Mouse (Mus musculus) myocyte (in vitro differentiated cells): ENCODE data around the gene Crygs. TPM values are rescaled to one million over a fixed set of nuclear protein-coding genes. Genes with fewer than 3 reads are reported as not detected.

Experiments
- H3K27me3 ChIP-seq: one replicate; pipeline ENCODE4 v1.6.1; 2011; ENCODE audit not compliant: control insufficient read depth, insufficient read depth, insufficient read length
- H3K36me3 ChIP-seq: one replicate; pipeline ENCODE4 v1.6.1; 2011; ENCODE audit not compliant: control insufficient read depth, insufficient read depth
- H3K4me2 ChIP-seq: one replicate; pipeline ENCODE4 v1.6.1; 2011; ENCODE audit warnings: low read depth, control low read depth
- H3K4me3 ChIP-seq: one replicate; pipeline ENCODE4 v1.5.1; 2011; ENCODE audit warnings: mild to moderate bottlenecking, control low read depth, moderate library complexity
- H3K79me2 ChIP-seq: one replicate; pipeline ENCODE4 v1.6.1; 2011; ENCODE audit not compliant: control insufficient read depth, insufficient read depth
- H3ac ChIP-seq: one replicate; pipeline ENCODE4 v1.6.1; 2011; ENCODE audit not compliant: control insufficient read depth, insufficient read length
- CEBPB ChIP-seq: IDR thresholded peaks from 2 replicates; pipeline ENCODE4 v1.6.1; 2011; ENCODE audit warnings: mild to moderate bottlenecking, moderate library complexity; ENCODE audit not compliant: poor library complexity, insufficient read depth, severe bottlenecking
- E2F4 ChIP-seq: IDR thresholded peaks from one replicate; pipeline ENCODE4 v1.6.1; 2011; ENCODE audit warnings: mild to moderate bottlenecking, control low read depth, moderate library complexity; ENCODE audit not compliant: insufficient read depth
- MAX ChIP-seq: IDR thresholded peaks from one replicate; pipeline ENCODE4 v1.6.1; 2011; ENCODE audit warnings: low read depth, mild to moderate bottlenecking, control low read depth
- MYOD1 ChIP-seq, 3 experiments: IDR thresholded peaks; one replicate each; pipeline ENCODE4 v1.6.1; 2011; ENCODE audit warnings: control low read depth in 2 of 3, low read depth in 2 of 3, mild to moderate bottlenecking in 2 of 3, moderate library complexity in 1 of 3; ENCODE audit not compliant: insufficient read length in 2 of 3, control insufficient read depth in 1 of 3
- MYOG ChIP-seq, 3 experiments: IDR thresholded peaks; one replicate each; pipeline ENCODE4 v1.6.1; 2011; ENCODE audit warnings: control low read depth in 2 of 3, low read depth in 2 of 3, mild to moderate bottlenecking in 2 of 3; ENCODE audit not compliant: insufficient read length in 2 of 3, control insufficient read depth in 1 of 3, insufficient read depth in 1 of 3
- POLR2A ChIP-seq: IDR thresholded peaks from one replicate; pipeline ENCODE4 v1.6.1; 2011; ENCODE audit warnings: low read depth, mild to moderate bottlenecking, control low read depth, moderate library complexity; ENCODE audit not compliant: insufficient read length
- POLR2AphosphoS2 ChIP-seq: IDR thresholded peaks from one replicate; pipeline ENCODE4 v1.6.1; 2011; ENCODE audit warnings: low read depth, control low read depth; ENCODE audit not compliant: insufficient read length
- REST ChIP-seq: IDR thresholded peaks from one replicate; pipeline ENCODE4 v1.6.1; 2011; ENCODE audit warnings: mild to moderate bottlenecking, control low read depth, moderate library complexity; ENCODE audit not compliant: insufficient read depth, insufficient read length
- SRF ChIP-seq: IDR thresholded peaks from one replicate; pipeline ENCODE4 v1.6.1; 2011; ENCODE audit warnings: low read depth; ENCODE audit not compliant: control insufficient read depth, insufficient read length
- TCF12 ChIP-seq: IDR thresholded peaks from one replicate; pipeline ENCODE4 v1.6.1; 2011; ENCODE audit warnings: mild to moderate bottlenecking, control low read depth; ENCODE audit not compliant: poor library complexity, insufficient read depth, severe bottlenecking
- TCF3 ChIP-seq: IDR thresholded peaks from one replicate; pipeline ENCODE4 v1.6.1; 2011; ENCODE audit warnings: low read depth, control low read depth; ENCODE audit not compliant: insufficient read length
- USF1 ChIP-seq: IDR thresholded peaks from one replicate; pipeline ENCODE4 v1.6.1; 2011; ENCODE audit warnings: low read depth, mild to moderate bottlenecking, control low read depth, moderate library complexity
- polyA plus RNA-seq: library from polyadenylated mRNA; unstranded; fragments of >200 nt; fragmentation: generic; extraction: Trizol; gene quantifications from one replicate; pipeline ENCODE4 v1.2.1, GENCODE M21; 2012; ENCODE audit warnings: missing spikeins

Gene Crygs
- polyA plus RNA-seq, 1 experiment: not detected

DNA sequence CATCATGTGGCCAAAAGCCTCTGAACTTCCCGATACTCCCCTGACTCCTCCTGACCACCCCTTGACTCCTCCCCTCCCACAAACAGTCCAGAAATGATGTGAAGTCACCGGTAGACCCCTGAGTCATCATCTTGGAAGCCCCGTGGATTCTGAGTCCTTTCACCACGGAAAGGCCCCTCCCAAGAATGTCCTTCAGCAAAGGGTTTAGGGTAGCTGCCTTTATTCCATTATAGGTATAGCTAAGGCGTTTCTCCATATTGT, 10.6 kb downstream of the Crygs start:
- TF ChIP-seq CEBPB (no peak), TCF3 (no peak), MYOD1 (IDR thresholded peaks at IDR 0.05; ENCODE audit: control insufficient read depth in 1 of 3, insufficient read length in 2 of 3, low read depth in 2 of 3) (no peak), REST (no peak), USF1 (no peak)
- Histone ChIP-seq H3K79me2 (no peaks in the 10 kb centered on the region), H3ac (no peak overlapping the region)

DNA sequence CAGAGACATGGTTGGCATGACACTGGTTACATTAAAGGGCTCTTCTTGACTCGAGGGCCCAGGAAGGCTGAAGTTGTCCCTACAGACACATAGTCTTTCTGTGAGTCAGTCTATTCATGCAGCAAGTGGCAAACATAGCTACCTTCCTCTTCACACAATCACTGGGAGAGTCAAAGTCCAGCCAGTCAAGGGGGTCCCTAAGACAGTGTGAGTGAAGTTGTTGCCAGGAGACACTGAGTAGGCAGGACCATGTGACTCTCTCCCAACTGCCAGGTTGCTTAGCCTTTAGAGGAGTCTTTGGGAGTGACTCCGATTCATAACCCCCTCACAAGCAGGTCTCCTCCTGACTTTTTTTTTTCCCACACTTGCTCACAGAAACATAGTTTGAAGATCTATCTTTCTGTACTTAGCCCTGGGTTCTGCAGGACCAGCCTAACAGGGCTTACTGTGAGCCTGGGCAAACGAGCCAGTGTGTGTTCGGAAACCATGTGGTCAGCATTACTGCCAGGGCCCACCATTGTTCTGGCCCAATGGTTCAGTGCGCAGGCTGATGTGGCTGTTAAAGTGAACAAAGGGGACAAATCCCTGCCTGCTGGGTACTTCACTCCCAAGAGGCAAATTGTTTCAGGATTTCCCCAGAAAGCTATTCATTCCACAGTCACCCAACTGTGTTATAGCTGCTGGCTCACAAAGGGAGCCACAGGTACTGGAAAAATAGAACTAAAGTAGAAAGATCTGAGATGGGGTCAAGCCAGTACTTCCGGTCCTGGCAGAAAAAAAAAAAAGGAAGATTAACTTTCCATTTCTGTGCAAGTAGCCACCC, 11.1 kb downstream of the Crygs start:
- Histone ChIP-seq H3K4me3 (no peak overlapping the region), H3K79me2 (no peaks in the 10 kb centered on the region), H3K4me2 (no peak overlapping the region), H3ac (no peak overlapping the region), H3K27me3 (peaks cover 19% of the 10 kb centered on the region), H3K36me3 (no peaks in the 10 kb centered on the region)
- TF ChIP-seq TCF12 (no peak), SRF (no peak), CEBPB (no peak), TCF3 (no peak), POLR2AphosphoS2 (no peak), E2F4 (no peak), MAX (no peak), REST (no peak), USF1 (no peak), MYOG (IDR thresholded peaks at IDR 0.05; ENCODE audit: control insufficient read depth in 1 of 3, insufficient read depth in 1 of 3, insufficient read length in 2 of 3, low read depth in 2 of 3) (no peak)

More for the DNA sequence above, 10.6 kb downstream of the Crygs start:
- Histone ChIP-seq H3K4me2 (no peak overlapping the region), H3K36me3 (no peaks in the 10 kb centered on the region), H3K27me3 (peaks cover 14% of the 10 kb centered on the region), H3K4me3 (no peak overlapping the region)

DNA sequence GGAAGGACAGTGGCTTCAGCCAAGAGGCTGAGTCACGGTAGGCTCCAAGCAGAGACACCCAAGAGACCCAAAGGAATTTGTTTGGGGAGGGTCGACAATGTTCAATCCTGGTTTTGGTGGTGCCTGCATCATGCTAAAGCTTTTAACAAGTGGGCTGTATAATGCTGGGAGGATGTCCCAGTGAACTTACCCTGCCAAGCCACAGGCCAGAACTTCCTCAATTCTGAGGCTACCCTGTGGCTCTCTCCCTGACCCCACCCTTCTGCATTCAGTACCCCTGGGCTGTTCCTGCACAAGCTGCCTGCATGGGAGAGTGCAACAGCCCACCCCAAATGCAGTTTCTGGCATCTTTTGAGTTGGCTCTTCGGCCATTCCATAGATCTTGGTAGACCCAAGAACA, 12.9 kb downstream of the Crygs start:
- Histone ChIP-seq H3K79me2 (no peaks in the 10 kb centered on the region), H3K36me3 (no peaks in the 10 kb centered on the region)
- TF ChIP-seq CEBPB: no peak
- TF ChIP-seq TCF3: no peak
- no peak for TF ChIP-seq POLR2AphosphoS2
- TF ChIP-seq USF1: no peak
- TF ChIP-seq REST: no peak
- no peak for TF ChIP-seq MYOD1 (IDR thresholded peaks at IDR 0.05; ENCODE audit: control insufficient read depth in 1 of 3, insufficient read length in 2 of 3, low read depth in 2 of 3)
- TF ChIP-seq TCF12: no peak
- no peak for TF ChIP-seq MYOG (IDR thresholded peaks at IDR 0.05; ENCODE audit: control insufficient read depth in 1 of 3, insufficient read depth in 1 of 3, insufficient read length in 2 of 3, low read depth in 2 of 3)

DNA sequence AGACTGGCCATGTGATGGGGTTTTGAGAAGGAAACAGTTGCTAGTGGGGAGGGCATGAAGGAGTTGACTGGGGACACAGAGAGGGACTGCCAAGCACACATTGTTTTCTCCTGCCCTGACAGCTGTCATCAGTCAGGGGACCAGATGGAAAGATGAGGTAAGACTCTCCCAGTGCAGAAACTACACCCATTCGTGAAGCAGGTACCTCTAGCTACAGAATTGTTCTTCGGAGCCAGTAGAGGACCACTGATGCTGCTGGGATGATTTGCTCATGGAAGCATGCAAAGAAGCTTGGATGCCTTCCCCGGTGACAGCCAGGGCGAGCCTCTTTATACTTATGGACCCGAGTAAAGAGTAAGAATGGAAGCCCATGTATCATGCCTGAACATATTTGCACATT, 13.9 kb downstream of the Crygs start:
- Histone ChIP-seq H3K36me3 (no peaks in the 10 kb centered on the region), H3ac (no peak overlapping the region), H3K79me2 (no peaks in the 10 kb centered on the region), H3K27me3 (peaks cover 12% of the 10 kb centered on the region), H3K4me3 (no peak overlapping the region), H3K4me2 (no peak overlapping the region)
- TF ChIP-seq TCF12 (no peak), MAX (no peak), POLR2AphosphoS2 (no peak), TCF3 (no peak)

More for the DNA sequence above, 12.9 kb downstream of the Crygs start:
- Histone ChIP-seq H3ac (no peak overlapping the region), H3K27me3 (peaks cover 10% of the 10 kb centered on the region), H3K4me3 (no peak overlapping the region), H3K4me2 (no peak overlapping the region)

DNA sequence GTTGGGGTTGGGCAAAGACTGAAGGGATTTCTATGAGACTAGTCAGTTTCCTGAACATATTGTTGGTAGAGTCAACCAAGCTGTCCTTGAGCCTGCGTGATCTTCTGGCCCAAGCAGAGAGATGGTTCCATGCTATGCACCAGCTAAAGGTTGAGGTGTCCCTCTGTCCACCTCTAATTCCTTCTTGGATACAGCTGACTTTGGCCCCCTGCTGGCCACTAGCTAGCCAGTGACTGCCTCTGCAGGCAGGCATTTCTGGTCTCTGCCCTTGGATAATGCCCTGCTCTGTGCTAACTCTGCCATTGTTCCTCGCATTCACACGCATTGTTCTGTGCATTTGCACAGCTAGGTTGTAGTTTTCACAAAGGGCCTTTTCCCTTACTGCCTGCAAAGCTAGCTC, 15.9 kb downstream of the Crygs start:
- H3K27me3 ChIP-seq: peaks cover 18% of the 10 kb centered on the region
- H3K4me3 ChIP-seq: no peak overlapping the region
- no peaks in the 10 kb centered on the region for H3K36me3 ChIP-seq
- TF ChIP-seq POLR2A (no peak), E2F4 (no peak), CEBPB (no peak), REST (no peak), MAX (no peak), MYOD1 (IDR thresholded peaks at IDR 0.05; ENCODE audit: control insufficient read depth in 1 of 3, insufficient read length in 2 of 3, low read depth in 2 of 3) (no peak), SRF (no peak)
- no peak overlapping the region for H3ac ChIP-seq
- H3K79me2 ChIP-seq: no peaks in the 10 kb centered on the region
- H3K4me2 ChIP-seq: no peak overlapping the region
